Mouse (Mus musculus): Measurements from ENCODE around the gene Rnpepl1. TPM values are rescaled to one million over a fixed set of nuclear protein-coding genes. Genes with fewer than 3 reads are reported as not detected.

Gene Rnpepl1
- total and polyA plus RNA-seq, 3 experiments = 5.1 to 20.2 (median 14.6) TPM

DNA sequence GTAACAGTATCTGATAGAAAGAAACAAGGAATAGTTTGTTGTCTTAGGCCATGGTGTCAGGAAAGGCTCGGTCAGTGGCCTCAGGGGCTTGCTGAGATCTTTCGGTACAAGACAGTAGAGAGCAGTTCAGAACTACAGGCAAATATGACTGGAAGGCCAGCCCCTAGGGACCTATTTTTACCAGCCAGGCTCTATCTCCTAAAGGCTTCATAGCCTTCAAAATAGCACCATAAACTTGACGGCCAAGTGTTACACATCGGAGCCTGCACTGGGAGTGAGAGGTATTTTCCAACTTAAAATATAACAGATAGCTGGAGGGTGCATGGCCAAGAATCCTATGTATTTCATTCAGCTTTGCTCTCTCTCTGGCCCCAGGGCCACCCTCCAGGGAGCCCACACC is 10.9 kb downstream of the Rnpepl1 start:
- TF ChIP-seq POLR2AphosphoS2 (IDR thresholded peaks at IDR 0.05; ENCODE audit: low read depth, low read length) = no peak
- TF ChIP-seq UBTF (IDR thresholded peaks at IDR 0.05; ENCODE audit: low read depth, low read length) = no peak
- no peak for TF ChIP-seq MAFK (IDR thresholded peaks at IDR 0.05; ENCODE audit: insufficient replicate concordance, low read length)
- no peak for TF ChIP-seq MYC (IDR thresholded peaks at IDR 0.05; ENCODE audit: low read depth, low read length)
- TF ChIP-seq CHD1 (IDR thresholded peaks at IDR 0.05; ENCODE audit: low read depth, low read length) = no peak
- no peak for TF ChIP-seq BHLHE40 (IDR thresholded peaks at IDR 0.05; ENCODE audit: low read depth, low read length)
- no peak for TF ChIP-seq MEF2A (IDR thresholded peaks at IDR 0.05; ENCODE audit: borderline replicate concordance, low read depth, low read length)
- TF ChIP-seq USF1 (IDR thresholded peaks at IDR 0.05; ENCODE audit: low read depth, low read length) = no peak
- TF ChIP-seq MAZ (IDR thresholded peaks at IDR 0.05; ENCODE audit: low read depth, low read length) = no peak
- TF ChIP-seq ZMIZ1 (IDR thresholded peaks at IDR 0.05; ENCODE audit: low read depth, low read length) = no peak
- no peak for TF ChIP-seq IRF4 (IDR thresholded peaks at IDR 0.05; ENCODE audit: low read depth, low read length)
- no peak for TF ChIP-seq NELFE (IDR thresholded peaks at IDR 0.05; ENCODE audit: low read depth, low read length)
- no peak for TF ChIP-seq USF2 (conservative IDR thresholded peaks at IDR 0.05; ENCODE audit: low read depth, low read length)
- TF ChIP-seq MXI1 (IDR thresholded peaks at IDR 0.05; ENCODE audit: low read depth, low read length) = no peak
- no peak for TF ChIP-seq ZC3H11A (IDR thresholded peaks at IDR 0.05; ENCODE audit: low read depth, low read length)
- no peak for TF ChIP-seq PAX5 (IDR thresholded peaks at IDR 0.05; ENCODE audit: low read length)
- TF ChIP-seq GABPA (IDR thresholded peaks at IDR 0.05; ENCODE audit: insufficient replicate concordance, low read depth, low read length) = no peak
- no peak for TF ChIP-seq ZKSCAN1 (IDR thresholded peaks at IDR 0.05; ENCODE audit: borderline replicate concordance, low read depth, low read length)
- no peak for TF ChIP-seq KAT2A (IDR thresholded peaks at IDR 0.05; ENCODE audit: insufficient replicate concordance, low read length)
- no peak overlapping the region for H3K27ac ChIP-seq (ENCODE audit: insufficient read depth, low read depth)
- H3K4me2 ChIP-seq (ENCODE audit: insufficient read depth, low read depth, poor library complexity, severe bottlenecking) = no peak overlapping the region
- no peak overlapping the region for H3K4me3 ChIP-seq (replicated peaks in 1 of 3; ENCODE audit: low read depth in 2 of 3, low read length in 2 of 3, poor library complexity in 1 of 3)
- H3K36me3 ChIP-seq (replicated peaks in 1 of 2; ENCODE audit: control insufficient read depth in 1 of 2, insufficient read depth in 1 of 2, low read length in 1 of 2) = peaks cover 39 to 47% of the 10 kb centered on the region in 2 experiments
- in situ Hi-C loops (cut with MboI; ENCODE audit: low pct_ligation_motif_present, low pct_unique_long_range_greater_than_20kb, low sequenced_read_pairs) (no loop called here), dilution Hi-C loops (cut with MboI; ENCODE audit: extremely low pct_ligation_motif_present, extremely low pct_unique_long_range_greater_than_20kb, low sequenced_read_pairs) (no loop called here)
- H3K9me3 ChIP-seq (replicated peaks; ENCODE audit: low read length) = peaks cover 4% of the 10 kb centered on the region
- peaks cover 3% of the 10 kb centered on the region for H3K27me3 ChIP-seq (replicated peaks)
- no peak overlapping the region for H3K9ac ChIP-seq (ENCODE audit: insufficient read depth, low read depth)
- no peaks in the 10 kb centered on the region for H3K79me2 ChIP-seq (replicated peaks; ENCODE audit: control insufficient read depth, extremely low read depth, insufficient read depth, poor library complexity, severe bottlenecking)
- DNase-seq (ENCODE audit: extremely low read depth) = no peak
- H3K4me1 ChIP-seq (ENCODE audit: control insufficient read depth in 1 of 2, insufficient read depth in 2 of 2) = no peaks in the 10 kb centered on the region

DNA sequence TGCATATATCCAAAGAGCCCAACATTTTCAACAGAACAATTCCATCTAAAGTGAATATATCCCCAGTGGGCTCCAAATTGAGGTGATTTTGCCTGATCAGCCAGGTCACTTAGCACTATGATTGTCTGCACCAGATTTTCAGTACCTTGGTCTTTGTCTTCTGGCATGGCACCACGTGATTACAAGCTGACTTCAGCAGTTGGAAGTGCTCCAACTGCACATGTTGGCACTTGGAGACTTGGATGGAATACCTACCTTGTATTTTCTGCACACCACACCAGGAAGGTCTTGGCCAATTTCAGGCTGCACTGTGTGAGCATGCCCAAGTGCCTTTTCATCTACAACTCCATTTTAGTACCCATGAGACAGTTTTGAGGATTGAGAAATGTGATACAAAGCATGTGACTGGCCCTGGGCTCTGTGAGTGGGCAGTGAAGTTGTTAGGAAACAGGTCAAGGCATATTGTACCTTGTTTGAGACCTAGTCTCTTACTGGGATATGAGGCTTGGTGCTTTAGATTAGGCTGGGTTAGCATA is 19.7 kb downstream of the Rnpepl1 start:
- Histone ChIP-seq H3K36me3 (replicated peaks in 1 of 2; ENCODE audit: control insufficient read depth in 1 of 2, insufficient read depth in 1 of 2, low read length in 1 of 2) (no peaks in the 10 kb centered on the region), H3K79me2 (replicated peaks; ENCODE audit: control insufficient read depth, extremely low read depth, insufficient read depth, poor library complexity, severe bottlenecking) (no peaks in the 10 kb centered on the region; the same call in 1 of the 2 replicates), H3K9me3 (replicated peaks; ENCODE audit: low read length) (peaks cover 7% of the 10 kb centered on the region), H3K4me1 (ENCODE audit: control insufficient read depth in 1 of 2, insufficient read depth in 2 of 2) (peaks cover 2 to 9% of the 10 kb centered on the region in 2 experiments; a peak in 2 of 4 replicates), H3K9ac (ENCODE audit: insufficient read depth, low read depth) (no peak overlapping the region), H3K27ac (ENCODE audit: insufficient read depth, low read depth) (no peak overlapping the region), H3K27me3 (replicated peaks) (peaks cover 35% of the 10 kb centered on the region), H3K4me3 (replicated peaks in 1 of 3; ENCODE audit: low read depth in 2 of 3, low read length in 2 of 3, poor library complexity in 1 of 3) (no peak overlapping the region), H3K4me2 (ENCODE audit: insufficient read depth, low read depth, poor library complexity, severe bottlenecking) (no peak overlapping the region)
- no peak for TF ChIP-seq ZNF384 (IDR thresholded peaks at IDR 0.05; ENCODE audit: low read depth, low read length)
- no peak for TF ChIP-seq SMC3 (IDR thresholded peaks at IDR 0.05; ENCODE audit: low read depth, low read length)
- TF ChIP-seq KAT2A (IDR thresholded peaks at IDR 0.05; ENCODE audit: insufficient replicate concordance, low read length) = no peak
- no peak for TF ChIP-seq ZMIZ1 (IDR thresholded peaks at IDR 0.05; ENCODE audit: low read depth, low read length)
- no peak for TF ChIP-seq EP300 (IDR thresholded peaks at IDR 0.05; ENCODE audit: low read length)
- no peak for TF ChIP-seq JUND (conservative IDR thresholded peaks at IDR 0.05; ENCODE audit: low read depth, low read length)
- TF ChIP-seq NELFE (IDR thresholded peaks at IDR 0.05; ENCODE audit: low read depth, low read length) = no peak
- TF ChIP-seq MAZ (IDR thresholded peaks at IDR 0.05; ENCODE audit: low read depth, low read length) = no peak
- TF ChIP-seq CTCF (conservative IDR thresholded peaks at IDR 0.05 in 1 of 2, IDR thresholded peaks at IDR 0.05 in 1 of 2; ENCODE audit: low read depth in 2 of 2, low read length in 2 of 2) = no peak
- no peak for TF ChIP-seq POLR2AphosphoS2 (IDR thresholded peaks at IDR 0.05; ENCODE audit: low read depth, low read length)
- no peak for TF ChIP-seq MEF2A (IDR thresholded peaks at IDR 0.05; ENCODE audit: borderline replicate concordance, low read depth, low read length)
- no peak for TF ChIP-seq NRF1 (IDR thresholded peaks at IDR 0.05; ENCODE audit: low read depth, low read length)
- no peak for TF ChIP-seq USF1 (IDR thresholded peaks at IDR 0.05; ENCODE audit: low read depth, low read length)
- no peak for TF ChIP-seq HCFC1 (IDR thresholded peaks at IDR 0.05; ENCODE audit: low read depth, low read length)
- no peak for TF ChIP-seq GABPA (IDR thresholded peaks at IDR 0.05; ENCODE audit: insufficient replicate concordance, low read depth, low read length)
- dilution Hi-C loops (cut with MboI; ENCODE audit: extremely low pct_ligation_motif_present, extremely low pct_unique_long_range_greater_than_20kb, low sequenced_read_pairs) = no loop called here
- in situ Hi-C loops (cut with MboI; ENCODE audit: low pct_ligation_motif_present, low pct_unique_long_range_greater_than_20kb, low sequenced_read_pairs) = no loop called here
- no peak for DNase-seq (ENCODE audit: extremely low read depth)
